In the genomic region with DNA sequence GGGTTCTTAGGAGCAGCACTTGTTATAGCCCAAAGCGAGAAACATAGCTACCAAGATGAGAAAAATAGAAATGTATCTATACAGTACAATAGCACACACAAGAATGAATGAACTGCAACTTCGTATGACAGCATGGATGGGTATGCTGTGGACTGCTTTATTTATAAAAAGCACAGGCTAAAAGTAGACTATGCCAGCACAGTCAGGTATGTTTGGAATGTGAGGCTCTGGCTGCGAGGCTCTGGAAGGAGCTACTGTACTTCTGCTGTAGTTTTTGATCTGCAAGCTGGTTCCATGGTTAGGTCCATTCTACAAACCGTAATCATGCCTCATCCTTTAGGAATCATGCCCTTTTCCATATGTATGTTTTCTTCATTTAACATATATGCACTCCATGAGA, we compare ENCODE assay signal across 20 mouse cellular contexts.
DNase-seq lines count a peak whose midpoint lies in the region; ATAC-seq and TF ChIP-seq lines count a peak whose summit lies in the region.
"Had no signal": no experiment of that assay in that cellular context is flagged by ENCODE, and none has a peak within 500 bp of the region (broad histone marks: within the 10 kb centered on the region; RNA-seq: fewer than 3 reads in every experiment).

No protein-coding gene starts in this region.

- no peak overlapping the region for H3K4me3 ChIP-seq in lung, embryonic 14.5 days (ENCODE audit: low read depth, low read length)
- H3K4me3 ChIP-seq in lung, postnatal 0 days (ENCODE audit: low read depth, low read length), result no peak overlapping the region
- no peak overlapping the region for H3K4me3 ChIP-seq in heart, embryonic 14.5 days (ENCODE audit: control insufficient read depth in 1 of 2, insufficient read depth in 1 of 2, low read depth in 1 of 2, low read length in 2 of 2)
- H3K4me3 ChIP-seq: erythroblast, embryonic 14.5 days; forebrain, embryonic 15.5 days; hindbrain, embryonic 12.5 days; midbrain, embryonic 15.5 days; myocyte had no signal

- 0 out of 2 replicates have a peak, but pooled peaks cover 3% of the 10 kb centered on the region for H3K4me1 ChIP-seq in lung, embryonic 14.5 days (ENCODE audit: insufficient read depth)
- no peaks in the 10 kb centered on the region for H3K4me1 ChIP-seq in lung, postnatal 0 days (ENCODE audit: insufficient read depth, low read depth, low read length)
- H3K4me1 ChIP-seq in heart, embryonic 14.5 days (ENCODE audit: control insufficient read depth in 2 of 2, insufficient read depth in 2 of 2, low read length in 2 of 2), result peaks cover 7 to 15% of the 10 kb centered on the region in 2 experiments
- H3K4me1 ChIP-seq: forebrain, embryonic 15.5 days; midbrain, embryonic 15.5 days had no signal

- peak overlapping the region; percentile 66; the same call in 1 of the 2 replicates for H3K27ac ChIP-seq in lung, embryonic 14.5 days (ENCODE audit: low read depth)
- no peak overlapping the region for H3K27ac ChIP-seq in lung, postnatal 0 days (ENCODE audit: low read length)
- peak overlapping the region; percentile 97 for H3K27ac ChIP-seq in heart, embryonic 14.5 days (replicated peaks in 1 of 2; ENCODE audit: control insufficient read depth in 1 of 2, insufficient read depth in 1 of 2, low read depth in 2 of 2, low read length in 2 of 2)
- H3K27ac ChIP-seq: forebrain, embryonic 15.5 days; hindbrain, embryonic 12.5 days; midbrain, embryonic 15.5 days had no signal

- no peak overlapping the region for H3K4me2 ChIP-seq in lung, embryonic 14.5 days
- no peak overlapping the region for H3K4me2 ChIP-seq in lung, postnatal 0 days (replicated peaks; ENCODE audit: low read depth, low read length)
- peak overlapping the region; percentile 43 for H3K4me2 ChIP-seq in heart, embryonic 14.5 days (ENCODE audit: low read length)
- H3K4me2 ChIP-seq: forebrain, embryonic 15.5 days; hindbrain, embryonic 12.5 days; liver, embryonic 11.5 days; midbrain, embryonic 15.5 days had no signal

- no peaks in the 10 kb centered on the region for H3K27me3 ChIP-seq in lung, embryonic 14.5 days (ENCODE audit: insufficient read depth, low read length)
- no peaks in the 10 kb centered on the region for H3K27me3 ChIP-seq in lung, postnatal 0 days (replicated peaks; ENCODE audit: insufficient read depth, low read length)
- H3K27me3 ChIP-seq in heart, embryonic 14.5 days (ENCODE audit: control insufficient read depth, insufficient read depth, low read length), result no peaks in the 10 kb centered on the region
- H3K27me3 ChIP-seq: CH12.LX; forebrain, embryonic 15.5 days; hindbrain, embryonic 12.5 days; midbrain, embryonic 15.5 days had no signal

- DNase-seq in heart, adult 11 months, result peak; percentile 87
- no peak for DNase-seq in heart, postnatal 36 days
- no peak for DNase-seq in lung, embryonic 14.5 days
- no peak for DNase-seq in lung, postnatal 0 days (ENCODE audit: low spot score)
- DNase-seq in thymus, postnatal 10 days (ENCODE audit: low spot score in 2 of 2), result no peak
- no peak for DNase-seq in left cerebral cortex, postnatal 36 days (ENCODE audit: low spot score in 2 of 2)
- DNase-seq: cerebellum, adult 9-10 months; kidney, adult 18-20 months; kidney, postnatal 10 days; lung, adult 18-20 months; lung, postnatal 36 days; thymus, adult 2 months had no signal

- TF ChIP-seq EP300 in lung, postnatal 0 days (IDR thresholded peaks at IDR 0.05), result no peak

- intact Hi-C loops in heart, postnatal 36 days (cut with DNase I), result no loop called here
- intact Hi-C loops in left cerebral cortex, postnatal 36 days (cut with DNase I), result no loop called here

- H3K9me3 ChIP-seq in lung, embryonic 14.5 days (ENCODE audit: low read depth, low read length), result no peaks in the 10 kb centered on the region
- H3K9me3 ChIP-seq in lung, postnatal 0 days (ENCODE audit: low read length), result no peaks in the 10 kb centered on the region
- H3K9me3 ChIP-seq in heart, embryonic 14.5 days (ENCODE audit: control insufficient read depth, low read length), result no peaks in the 10 kb centered on the region
- H3K9me3 ChIP-seq: forebrain, embryonic 15.5 days; hindbrain, embryonic 12.5 days; midbrain, embryonic 15.5 days had no signal

- H3K36me3 ChIP-seq in lung, embryonic 14.5 days (ENCODE audit: insufficient read depth), result no peaks in the 10 kb centered on the region
- H3K36me3 ChIP-seq in lung, postnatal 0 days (ENCODE audit: insufficient read depth, low read length), result no peaks in the 10 kb centered on the region
- no peaks in the 10 kb centered on the region for H3K36me3 ChIP-seq in heart, embryonic 14.5 days (ENCODE audit: control insufficient read depth, insufficient read depth, low read length)
- H3K36me3 ChIP-seq: forebrain, embryonic 15.5 days; hindbrain, embryonic 12.5 days; midbrain, embryonic 15.5 days had no signal

- H3K9ac ChIP-seq in lung, embryonic 14.5 days, result no peak overlapping the region
- no peak overlapping the region for H3K9ac ChIP-seq in lung, postnatal 0 days (replicated peaks; ENCODE audit: low read depth)
- peak overlapping the region; percentile 39; the same call in 1 of the 2 replicates for H3K9ac ChIP-seq in heart, embryonic 14.5 days (ENCODE audit: low read length)
- H3K9ac ChIP-seq: forebrain, embryonic 15.5 days; hindbrain, embryonic 12.5 days; midbrain, embryonic 15.5 days had no signal

- WGBS in lung, embryonic 14.5 days, result 60% methylated on average over 4 of the region's 4 CpGs
- WGBS in lung, postnatal 0 days, result 57% methylated on average over 4 of the region's 4 CpGs
- WGBS in heart, embryonic 14.5 days, result 29% methylated on average over 4 of the region's 4 CpGs

- no peak for TF ChIP-seq CTCF in lung, embryonic 14.5 days (IDR thresholded peaks at IDR 0.05; ENCODE audit: low read depth)
- TF ChIP-seq CTCF in lung, postnatal 0 days (IDR thresholded peaks at IDR 0.05), result no peak

- ATAC-seq in lung, embryonic 14.5 days (ENCODE audit: insufficient read depth), result no peak; the same call in 1 of the 2 replicates
- no peak for ATAC-seq in lung, postnatal 0 days
- peak; percentile 90 for ATAC-seq in heart, embryonic 14.5 days (ENCODE audit: insufficient number of reproducible peaks, insufficient read depth, low FRiP score, low read depth)
- ATAC-seq: forebrain, embryonic 15.5 days; midbrain, embryonic 15.5 days had no signal
